Mouse (Mus musculus) kidney, embryonic 14.5 days (tissue): ENCODE data around the gene Nek2. TPM values are rescaled to one million over a fixed set of nuclear protein-coding genes. Genes with fewer than 3 reads are reported as not detected.

Source experiments
- ATAC-seq: fragments of 200-750 bp; cut with Nextera tagmentation; 2 replicates; pipeline ENCODE4 v1.8.0; 2017; ENCODE audit warnings: moderate number of reproducible peaks, mild to moderate bottlenecking, moderate TSS enrichment, moderate library complexity; ENCODE audit not compliant: low FRiP score, low TSS enrichment
- H3K27ac ChIP-seq: fragments of 300-500 bp; sonication (generic); 2 replicates; pipeline ENCODE4 v1.5.1; 2014; ENCODE audit warnings: low read depth, mild to moderate bottlenecking, low read length, moderate library complexity, mixed read lengths
- H3K27me3 ChIP-seq: fragments of 300-500 bp; sonication (generic); 2 replicates; pipeline ENCODE4 v1.6.1; 2014; ENCODE audit warnings: mild to moderate bottlenecking, low read length; ENCODE audit not compliant: control insufficient read depth, insufficient read depth
- H3K36me3 ChIP-seq: fragments of 300-500 bp; sonication (generic); 2 replicates; pipeline ENCODE4 v1.6.1; 2014; ENCODE audit warnings: low read length, mixed read lengths; ENCODE audit not compliant: control insufficient read depth, insufficient read depth
- H3K4me1 ChIP-seq: fragments of 300-500 bp; sonication (generic); 2 replicates; pipeline ENCODE4 v1.6.1; 2014; ENCODE audit warnings: low read length, mixed read lengths; ENCODE audit not compliant: control insufficient read depth, insufficient read depth
- H3K4me2 ChIP-seq: fragments of 300-500 bp; sonication (generic); replicated peaks from 2 replicates; pipeline ENCODE4 v1.6.1; 2014; ENCODE audit warnings: low read depth, mild to moderate bottlenecking, low read length
- H3K4me3 ChIP-seq: fragments of 300-500 bp; sonication (generic); 2 replicates; pipeline ENCODE4 v1.5.1; 2014; ENCODE audit warnings: mild to moderate bottlenecking, low read length
- H3K9ac ChIP-seq: fragments of 300-500 bp; sonication (generic); 2 replicates; pipeline ENCODE4 v1.6.1; 2014; ENCODE audit warnings: low read depth, mild to moderate bottlenecking, low read length, moderate library complexity
- H3K9me3 ChIP-seq: fragments of 300-500 bp; sonication (generic); 2 replicates; pipeline ENCODE4 v1.6.1; 2016; ENCODE audit warnings: low read length; ENCODE audit not compliant: control insufficient read depth
- WGBS: fragments of 180-500 bp; shearing (Covaris S2); extraction: QIAGEN DNeasy Blood & Tissue Kit; methylation state at CpG from one replicate; pipeline ENCODE4 v1.1.7; 2014; 5-methylcytosine and 5-hydroxymethylcytosine counted together
- polyA plus RNA-seq: library from polyadenylated mRNA; unstranded; fragments of >200 nt; fragmentation: Nextera tagmentation; extraction: Ambion mirVana; gene quantifications from 2 replicates; pipeline ENCODE4 v1.2.1, GENCODE M21; 2014

Nek2 gene
- polyA plus RNA-seq, 1 experiment from 2014 or later, result 45.5 TPM

GRCm38 (mm10) chr1:191861247-191861646 is 40.0 kb downstream of the Nek2 start:
- ATAC-seq, result no peak
- H3K4me2 ChIP-seq, result no peak overlapping the region
- H3K36me3 ChIP-seq, result no peaks in the 10 kb centered on the region
- no peak overlapping the region for H3K27ac ChIP-seq
- H3K4me3 ChIP-seq, result no peak overlapping the region
- H3K4me1 ChIP-seq, result no peaks in the 10 kb centered on the region
- H3K27me3 ChIP-seq, result no peaks in the 10 kb centered on the region
- no peak overlapping the region for H3K9ac ChIP-seq
- no peaks in the 10 kb centered on the region for H3K9me3 ChIP-seq
- whole genome bisulfite sequencing, result 86% methylated on average over 5 of the region's 5 CpGs

- Histone ChIP-seq H3K27ac (no peak overlapping the region), H3K4me1 (no peaks in the 10 kb centered on the region), H3K27me3 (no peaks in the 10 kb centered on the region), H3K4me2 (no peak overlapping the region), H3K4me3 (no peak overlapping the region), H3K36me3 (no peaks in the 10 kb centered on the region), H3K9ac (no peak overlapping the region), H3K9me3 (no peaks in the 10 kb centered on the region)
- 78% methylated on average over 4 of the region's 4 CpGs for WGBS
- ATAC-seq, result no peak
Measured at GRCm38 (mm10) chr1:191863833-191864550, 42.7 kb downstream of the Nek2 start.

- Histone ChIP-seq H3K9me3 (no peaks in the 10 kb centered on the region), H3K4me3 (no peak overlapping the region), H3K4me1 (no peaks in the 10 kb centered on the region), H3K4me2 (no peak overlapping the region), H3K27ac (no peak overlapping the region), H3K9ac (no peak overlapping the region), H3K27me3 (no peaks in the 10 kb centered on the region), H3K36me3 (no peaks in the 10 kb centered on the region)
- WGBS, result 91% methylated on average over 8 of the region's 8 CpGs
- no peak for ATAC-seq
Measured at GRCm38 (mm10) chr1:191864551-191865027, 43.3 kb downstream of the Nek2 start.

GRCm38 (mm10) chr1:191872076-191872710 is 50.9 kb downstream of the Nek2 start:
- no peak for ATAC-seq
- no peaks in the 10 kb centered on the region for H3K9me3 ChIP-seq
- no peak overlapping the region for H3K4me2 ChIP-seq
- no peaks in the 10 kb centered on the region for H3K36me3 ChIP-seq
- peaks cover 4% of the 10 kb centered on the region; the same call in 1 of the 2 replicates for H3K4me1 ChIP-seq
- H3K27ac ChIP-seq, result no peak overlapping the region
- 74% methylated on average over 6 of the region's 6 CpGs for WGBS
- no peaks in the 10 kb centered on the region for H3K27me3 ChIP-seq
- no peak overlapping the region for H3K4me3 ChIP-seq
- no peak overlapping the region for H3K9ac ChIP-seq

GRCm38 (mm10) chr1:191875006-191875405 is 53.8 kb downstream of the Nek2 start:
- 86% methylated on average over 7 of the region's 7 CpGs for WGBS
- no peak for ATAC-seq
- Histone ChIP-seq H3K36me3 (no peaks in the 10 kb centered on the region), H3K4me3 (no peak overlapping the region), H3K4me2 (no peak overlapping the region), H3K4me1 (peaks cover 4% of the 10 kb centered on the region; the same call in 1 of the 2 replicates), H3K9me3 (no peaks in the 10 kb centered on the region), H3K27me3 (no peaks in the 10 kb centered on the region), H3K9ac (no peak overlapping the region), H3K27ac (no peak overlapping the region)

GRCm38 (mm10) chr1:191875683-191876305 is 54.5 kb downstream of the Nek2 start:
- Histone ChIP-seq H3K4me3 (no peak overlapping the region), H3K4me1 (peaks cover 4% of the 10 kb centered on the region; the same call in 1 of the 2 replicates), H3K27me3 (no peaks in the 10 kb centered on the region), H3K36me3 (no peaks in the 10 kb centered on the region), H3K9ac (no peak overlapping the region), H3K4me2 (no peak overlapping the region), H3K27ac (no peak overlapping the region), H3K9me3 (no peaks in the 10 kb centered on the region)
- 31% methylated on average over 9 of the region's 9 CpGs for WGBS
- peak; percentile 66; the same call in 1 of the 2 replicates for ATAC-seq

GRCm38 (mm10) chr1:191877681-191878080 is 56.4 kb downstream of the Nek2 start:
- WGBS, result 19% methylated on average over 10 of the region's 10 CpGs
- H3K27me3 ChIP-seq, result no peaks in the 10 kb centered on the region
- H3K4me1 ChIP-seq, result peaks cover 4% of the 10 kb centered on the region; the same call in 1 of the 2 replicates
- no peaks in the 10 kb centered on the region for H3K36me3 ChIP-seq
- ATAC-seq, result no peak
- no peaks in the 10 kb centered on the region for H3K9me3 ChIP-seq
- H3K27ac ChIP-seq, result no peak overlapping the region
- H3K4me3 ChIP-seq, result no peak overlapping the region
- no peak overlapping the region for H3K4me2 ChIP-seq
- no peak overlapping the region for H3K9ac ChIP-seq

GRCm38 (mm10) chr1:191878518-191878921 is 57.3 kb downstream of the Nek2 start:
- no peak overlapping the region for H3K4me3 ChIP-seq
- no peak overlapping the region for H3K9ac ChIP-seq
- H3K4me1 ChIP-seq, result peaks cover 4% of the 10 kb centered on the region; the same call in 1 of the 2 replicates
- no peaks in the 10 kb centered on the region for H3K36me3 ChIP-seq
- ATAC-seq, result no peak
- H3K9me3 ChIP-seq, result no peaks in the 10 kb centered on the region
- H3K27me3 ChIP-seq, result no peaks in the 10 kb centered on the region
- H3K4me2 ChIP-seq, result no peak overlapping the region
- 84% methylated on average over 4 of the region's 4 CpGs for WGBS
- H3K27ac ChIP-seq, result no peak overlapping the region

GRCm38 (mm10) chr1:191880247-191880646 is 59.0 kb downstream of the Nek2 start:
- no peaks in the 10 kb centered on the region for H3K27me3 ChIP-seq
- H3K36me3 ChIP-seq, result no peaks in the 10 kb centered on the region
- H3K4me1 ChIP-seq, result peaks cover 4% of the 10 kb centered on the region; the same call in 1 of the 2 replicates
- WGBS, result 87% methylated on average over 3 of the region's 3 CpGs
- H3K4me3 ChIP-seq, result no peak overlapping the region
- no peak for ATAC-seq
- H3K27ac ChIP-seq, result no peak overlapping the region
- H3K4me2 ChIP-seq, result no peak overlapping the region
- H3K9ac ChIP-seq, result no peak overlapping the region
- no peaks in the 10 kb centered on the region for H3K9me3 ChIP-seq
